Mouse (Mus musculus): ENCODE results near the gene Ap1m1. TPM values are rescaled to one million over a fixed set of nuclear protein-coding genes. Genes with fewer than 3 reads are reported as not detected.

Ap1m1 gene
- polyA plus RNA-seq (2014; fragmentation: Illumina TruSeq; extraction: RNeasy Lipid Tissue Mini Kit (QIAGEN cat#74804); ENCODE audit: low read depth, low replicate concordance): 41.0 TPM

DNA sequence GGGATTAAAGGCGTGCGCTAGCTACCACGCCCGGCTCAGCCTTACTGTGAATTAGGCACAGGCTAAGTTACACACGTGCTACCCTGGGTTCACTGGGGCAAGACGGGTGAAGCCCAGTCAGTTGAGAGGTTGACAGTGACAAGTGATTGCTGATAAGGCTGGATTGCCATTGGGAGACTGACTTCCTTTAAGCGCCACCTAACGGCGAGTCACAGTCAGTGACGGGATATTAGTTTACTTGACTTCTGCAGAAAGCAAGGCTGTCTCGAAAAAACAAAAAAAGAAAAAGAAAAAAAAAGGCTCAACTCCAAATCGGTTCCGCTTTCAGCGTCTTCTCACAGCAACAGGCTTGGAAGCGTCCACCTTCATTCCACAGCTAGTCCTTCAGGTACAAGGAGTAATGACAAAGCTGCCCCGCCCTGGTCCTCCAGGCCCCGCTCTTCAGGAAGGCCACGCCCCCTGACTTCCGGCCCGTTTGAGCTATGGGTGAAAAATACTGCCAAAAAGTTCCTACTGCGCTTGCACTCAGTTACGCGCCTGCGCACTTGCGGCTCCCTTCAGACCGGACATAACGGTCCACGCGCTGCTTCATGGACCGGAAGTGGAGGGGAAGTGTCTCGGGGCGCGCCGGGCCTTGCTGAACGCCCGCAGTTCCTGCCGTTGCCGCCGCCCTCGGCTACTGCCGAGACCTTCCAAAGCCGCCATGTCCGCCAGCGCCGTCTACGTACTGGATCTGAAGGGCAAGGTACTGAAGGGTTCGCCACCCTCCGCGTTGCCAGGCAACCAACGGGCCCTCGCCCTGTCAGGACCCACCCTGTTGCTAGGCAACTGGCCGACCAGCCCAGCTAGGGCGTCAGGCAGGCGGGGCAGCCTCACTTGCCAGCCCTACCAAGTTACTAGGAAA lies at the start of gene Ap1m1:
TSS of gene Ap1m1 (plus strand) at position 520 of the 904 bp plus-strand sequence.

DNA sequence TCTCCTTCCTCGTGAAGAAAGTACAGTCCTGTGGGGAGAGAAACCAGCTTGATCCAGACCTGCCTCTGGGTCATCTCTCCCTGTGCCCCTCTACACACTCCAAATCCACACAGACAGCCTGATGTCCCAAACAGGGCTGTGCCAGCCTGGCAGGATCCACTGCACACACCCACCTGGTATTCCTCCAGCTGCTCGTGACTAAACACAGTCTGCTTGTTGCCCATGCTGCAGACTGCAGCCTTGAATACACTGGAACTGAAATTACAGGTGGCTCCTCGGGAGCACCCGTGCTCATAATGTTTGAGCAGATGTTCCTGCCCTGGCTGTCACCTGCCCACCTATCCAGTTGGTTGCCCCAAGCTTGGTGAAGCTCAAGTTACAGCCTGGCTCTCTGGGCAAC lies 27.1 kb upstream of the Ap1m1 start, which contains the start of gene Cib3:
TSS of gene Cib3 (minus strand) at position 87 of the 400 bp plus-strand sequence.

DNA sequence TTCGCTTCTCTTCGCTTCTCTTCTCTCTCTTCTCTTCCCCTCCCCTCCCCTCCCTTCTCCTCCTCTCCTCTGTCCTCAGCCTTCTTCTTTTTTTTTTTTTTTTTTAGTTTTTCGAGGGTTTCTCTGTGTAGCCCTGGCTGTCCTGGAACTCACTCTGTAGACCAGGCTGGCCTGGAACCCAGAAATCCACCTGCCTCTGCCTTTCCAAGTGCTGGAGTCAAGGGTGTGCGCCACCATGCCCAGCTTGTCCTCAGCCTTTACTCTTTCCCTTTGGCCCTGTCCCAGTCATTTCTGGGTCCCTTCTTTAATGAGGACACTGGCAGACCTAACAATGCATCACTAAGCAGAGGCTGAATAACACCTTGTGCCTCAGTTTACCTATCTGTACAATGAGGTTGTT lies 26.3 kb upstream of the Ap1m1 start, which contains the start of gene Gm11034:
TSS of gene Gm11034 (minus strand) at position 101 of the 400 bp plus-strand sequence.

DNA sequence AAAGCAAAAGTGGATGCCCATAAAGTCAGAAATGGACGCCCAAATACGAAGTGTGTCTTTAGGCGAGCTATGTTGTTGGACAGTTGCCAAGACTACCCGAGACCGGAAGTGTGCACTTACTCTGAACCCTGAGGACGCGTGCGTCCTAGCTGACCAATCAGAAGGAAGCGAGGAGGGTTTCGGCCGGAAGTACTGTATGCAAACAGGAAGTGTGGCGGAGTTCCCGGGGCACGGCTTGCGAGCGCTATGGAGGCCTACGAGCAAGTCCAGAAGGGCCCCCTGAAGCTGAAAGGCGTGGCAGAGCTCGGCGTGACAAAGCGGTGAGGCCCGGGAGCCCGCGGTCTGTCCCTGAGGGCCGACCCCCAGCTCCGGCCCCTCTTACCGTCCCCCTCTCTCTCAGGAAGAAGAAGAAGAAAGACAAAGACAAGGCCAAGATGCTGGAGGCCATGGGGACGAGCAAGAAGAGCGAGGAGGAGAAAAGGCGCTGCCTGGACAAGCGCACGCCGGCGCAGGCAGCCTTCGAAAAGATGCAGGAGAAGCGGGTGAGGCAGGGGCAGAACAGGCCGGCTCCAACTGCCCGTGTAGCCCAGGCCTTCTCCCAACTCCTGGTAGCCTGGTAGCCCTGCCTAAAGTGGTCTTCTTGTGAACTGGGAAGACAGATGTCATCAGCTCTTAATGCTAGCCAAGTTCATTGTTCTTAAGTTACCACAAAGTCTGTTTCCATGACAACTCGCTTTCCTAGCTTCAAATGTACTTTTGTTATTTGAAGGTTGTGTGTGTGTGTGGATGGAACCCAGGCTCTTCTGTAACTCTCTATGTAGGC lies 20.1 kb upstream of the Ap1m1 start, which contains the start of gene Fam32a:
TSS of gene Fam32a (plus strand) at position 190 of the 823 bp plus-strand sequence.

DNA sequence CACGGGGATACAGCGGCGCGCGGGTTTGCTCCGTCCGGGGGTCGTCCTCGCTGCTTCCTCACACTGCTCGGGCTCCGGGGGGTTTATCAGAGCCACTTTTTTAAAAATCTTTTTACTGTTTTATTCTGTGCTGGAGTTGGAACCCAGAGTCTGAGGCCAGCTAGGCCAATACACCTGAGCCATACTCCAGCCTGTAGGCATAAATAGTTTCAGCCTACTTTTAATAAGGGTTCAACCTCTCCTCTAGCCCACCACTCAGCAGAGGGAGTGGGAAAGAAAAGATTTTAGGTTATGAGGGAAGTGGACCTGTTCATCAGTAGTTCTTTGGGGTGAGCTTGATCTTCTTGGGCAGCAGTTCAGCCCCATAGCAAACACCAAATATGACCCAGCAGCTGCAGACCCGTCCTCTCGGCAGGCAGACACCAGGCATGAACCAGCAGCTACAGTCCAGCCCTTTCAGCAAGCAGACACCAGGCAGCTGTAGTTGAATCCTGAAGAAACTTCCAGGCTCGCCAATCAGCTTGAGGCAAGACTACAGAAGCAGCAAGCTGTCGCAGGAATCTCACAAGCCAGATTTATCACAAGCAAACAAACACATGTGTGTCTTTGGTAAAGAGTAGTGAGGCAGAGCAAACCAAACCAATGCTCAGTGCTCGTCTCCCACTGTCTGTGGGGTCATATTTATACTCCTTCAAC lies 65.5 kb downstream of the Ap1m1 start, which contains the start of gene Gm10282:
TSS of gene Gm10282 (minus strand) at position 51 of the 696 bp plus-strand sequence.

Other genes starting within 250 kb of the Ap1m1 start
- 4.9 TPM for gene Cyp4f18, start 230.4 kb upstream of the Ap1m1 start, polyA plus RNA-seq (2014; fragmentation: Illumina TruSeq; extraction: RNeasy Lipid Tissue Mini Kit (QIAGEN cat#74804); ENCODE audit: low read depth, low replicate concordance)
- not detected for gene Olfr372, start 198.8 kb upstream of the Ap1m1 start, polyA plus RNA-seq (2014; fragmentation: Illumina TruSeq; extraction: RNeasy Lipid Tissue Mini Kit (QIAGEN cat#74804); ENCODE audit: low read depth, low replicate concordance)
- gene Olfr373, start 156.8 kb upstream of the Ap1m1 start, polyA plus RNA-seq (2014; fragmentation: Illumina TruSeq; extraction: RNeasy Lipid Tissue Mini Kit (QIAGEN cat#74804); ENCODE audit: low read depth, low replicate concordance): not detected
- gene Olfr374, start 133.0 kb upstream of the Ap1m1 start, polyA plus RNA-seq (2014; fragmentation: Illumina TruSeq; extraction: RNeasy Lipid Tissue Mini Kit (QIAGEN cat#74804); ENCODE audit: low read depth, low replicate concordance): not detected
- gene Tpm4, start 105.0 kb upstream of the Ap1m1 start, polyA plus RNA-seq (2014; fragmentation: Illumina TruSeq; extraction: RNeasy Lipid Tissue Mini Kit (QIAGEN cat#74804); ENCODE audit: low read depth, low replicate concordance): 141 TPM
- gene Rab8a, start 78.8 kb upstream of the Ap1m1 start, polyA plus RNA-seq (2014; fragmentation: Illumina TruSeq; extraction: RNeasy Lipid Tissue Mini Kit (QIAGEN cat#74804); ENCODE audit: low read depth, low replicate concordance): 56.7 TPM
- gene Hsh2d, start 50.4 kb upstream of the Ap1m1 start, polyA plus RNA-seq (2014; fragmentation: Illumina TruSeq; extraction: RNeasy Lipid Tissue Mini Kit (QIAGEN cat#74804); ENCODE audit: low read depth, low replicate concordance): 0.17 TPM
- gene Cib3, start 27.2 kb upstream of the Ap1m1 start, polyA plus RNA-seq (2014; fragmentation: Illumina TruSeq; extraction: RNeasy Lipid Tissue Mini Kit (QIAGEN cat#74804); ENCODE audit: low read depth, low replicate concordance): 0.47 TPM
- gene Gm11034, start 26.4 kb upstream of the Ap1m1 start, polyA plus RNA-seq (2014; fragmentation: Illumina TruSeq; extraction: RNeasy Lipid Tissue Mini Kit (QIAGEN cat#74804); ENCODE audit: low read depth, low replicate concordance): not detected
- 55.7 TPM for gene Fam32a, start 20.3 kb upstream of the Ap1m1 start, polyA plus RNA-seq (2014; fragmentation: Illumina TruSeq; extraction: RNeasy Lipid Tissue Mini Kit (QIAGEN cat#74804); ENCODE audit: low read depth, low replicate concordance)
- 6.0 TPM for gene Gm10282, start 65.2 kb downstream of the Ap1m1 start, polyA plus RNA-seq (2014; fragmentation: Illumina TruSeq; extraction: RNeasy Lipid Tissue Mini Kit (QIAGEN cat#74804); ENCODE audit: low read depth, low replicate concordance)
- gene Klf2, start 79.0 kb downstream of the Ap1m1 start, polyA plus RNA-seq (2014; fragmentation: Illumina TruSeq; extraction: RNeasy Lipid Tissue Mini Kit (QIAGEN cat#74804); ENCODE audit: low read depth, low replicate concordance): 31.2 TPM
- 48.7 TPM for gene Eps15l1, start 181.4 kb downstream of the Ap1m1 start, polyA plus RNA-seq (2014; fragmentation: Illumina TruSeq; extraction: RNeasy Lipid Tissue Mini Kit (QIAGEN cat#74804); ENCODE audit: low read depth, low replicate concordance)
- 5.5 TPM for gene Calr3, start 203.9 kb downstream of the Ap1m1 start, polyA plus RNA-seq (2014; fragmentation: Illumina TruSeq; extraction: RNeasy Lipid Tissue Mini Kit (QIAGEN cat#74804); ENCODE audit: low read depth, low replicate concordance)
- 9.1 TPM for gene 1700030K09Rik, start 203.9 kb downstream of the Ap1m1 start, polyA plus RNA-seq (2014; fragmentation: Illumina TruSeq; extraction: RNeasy Lipid Tissue Mini Kit (QIAGEN cat#74804); ENCODE audit: low read depth, low replicate concordance)
- 32.8 TPM for gene Cherp, start 235.2 kb downstream of the Ap1m1 start, polyA plus RNA-seq (2014; fragmentation: Illumina TruSeq; extraction: RNeasy Lipid Tissue Mini Kit (QIAGEN cat#74804); ENCODE audit: low read depth, low replicate concordance)

All from adipose tissue, adult 10 weeks (tissue).